Mouse (Mus musculus) T-cell, adult 66 days (primary cell): ENCODE data around the gene Ndufs2. TPM values are rescaled to one million over a fixed set of nuclear protein-coding genes. Genes with fewer than 3 reads are reported as not detected.

Experiments
- total RNA-seq, 2 experiments: library from RNA; stranded (reverse); gene quantifications; 3 replicates in 1 of 2; 4 replicates in 1 of 2; pipeline ENCODE4 v1.2.4; 2023

Gene Ndufs2
- 100 to 1,000 TPM; 121 to 130 TPM for total RNA-seq

DNA sequence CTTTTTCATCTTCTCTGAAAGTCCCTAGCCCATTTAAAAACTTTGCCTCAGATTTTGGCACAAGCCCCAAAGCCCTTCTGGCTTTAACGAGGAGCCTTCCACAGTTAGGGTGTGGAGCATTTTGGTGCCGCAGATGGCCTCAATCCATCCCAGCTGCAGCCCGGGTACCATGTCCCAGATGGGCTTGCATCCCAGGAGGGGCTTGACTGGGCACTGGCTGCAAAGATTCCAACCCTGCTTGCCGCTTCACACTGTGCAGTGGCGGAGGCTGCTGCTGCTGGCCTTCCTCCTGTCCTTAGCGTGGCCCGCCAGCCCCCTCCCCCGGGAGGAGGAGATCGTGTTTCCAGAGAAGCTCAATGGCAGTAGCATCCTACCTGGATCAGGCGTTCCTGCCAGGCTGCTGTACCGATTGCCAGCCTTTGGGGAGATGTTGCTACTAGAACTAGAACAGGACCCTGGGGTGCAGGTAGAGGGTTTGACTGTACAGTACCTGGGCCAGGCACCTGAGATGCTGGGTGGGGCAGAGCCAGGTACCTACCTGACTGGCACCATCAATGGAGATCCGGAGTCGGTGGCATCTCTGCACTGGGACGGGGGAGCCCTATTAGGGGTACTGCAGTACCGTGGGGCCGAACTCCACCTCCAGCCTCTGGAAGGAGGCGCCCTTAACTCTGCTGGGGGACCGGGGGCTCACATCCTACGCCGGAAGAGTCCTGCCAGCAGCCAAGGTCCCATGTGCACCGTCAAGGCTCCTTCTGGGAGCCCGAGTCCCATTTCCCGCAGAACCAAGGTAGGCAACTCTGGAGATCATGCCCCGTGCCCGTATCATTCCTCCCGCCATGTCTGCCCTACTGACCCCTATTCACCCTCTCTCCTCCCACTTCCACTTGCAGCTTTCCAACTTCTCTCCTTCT, at the start of gene Ndufs2:
Gene Ndufs2, minus strand, starts transcription at position 709 of the 914 bp plus-strand sequence.

DNA sequence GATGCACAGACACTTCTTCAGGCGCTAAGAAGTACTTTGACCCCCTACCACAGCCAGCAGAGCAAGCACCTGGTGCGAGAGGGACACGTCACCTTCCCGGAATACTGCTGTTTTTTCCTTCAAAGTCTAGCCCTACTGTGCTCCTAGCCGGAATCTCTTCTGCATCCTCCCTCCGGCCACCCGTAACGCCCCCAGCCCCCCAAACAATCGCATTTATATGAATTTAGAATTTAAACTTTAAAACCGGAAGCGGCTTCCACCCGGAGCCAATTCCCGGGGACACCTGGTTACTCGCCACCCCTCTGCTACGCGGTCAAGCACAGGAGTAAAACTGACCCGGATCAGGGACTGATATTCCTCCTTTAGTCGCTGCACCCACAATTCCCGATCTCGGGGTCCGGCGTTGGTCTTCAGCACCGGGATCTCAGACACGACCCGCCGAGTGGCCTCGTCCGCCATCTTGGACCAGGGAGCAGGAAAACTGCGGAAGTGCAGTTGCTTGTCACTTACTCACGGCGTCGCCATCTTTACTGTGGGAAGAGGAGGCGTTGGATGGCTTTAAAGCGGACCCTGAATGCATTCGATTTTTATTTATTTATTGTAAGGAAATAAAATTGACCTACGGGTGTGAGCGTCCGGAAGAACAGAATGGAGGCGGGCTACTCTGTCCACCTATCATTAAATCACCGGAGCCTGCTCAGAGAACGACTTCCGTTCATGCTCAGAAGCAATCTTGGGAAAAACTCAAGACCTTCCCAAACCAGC, 43.3 kb upstream of the Ndufs2 start, which contains the start of gene Ufc1:
Gene Ufc1, minus strand, starts transcription at position 727 of the 765 bp plus-strand sequence.

DNA sequence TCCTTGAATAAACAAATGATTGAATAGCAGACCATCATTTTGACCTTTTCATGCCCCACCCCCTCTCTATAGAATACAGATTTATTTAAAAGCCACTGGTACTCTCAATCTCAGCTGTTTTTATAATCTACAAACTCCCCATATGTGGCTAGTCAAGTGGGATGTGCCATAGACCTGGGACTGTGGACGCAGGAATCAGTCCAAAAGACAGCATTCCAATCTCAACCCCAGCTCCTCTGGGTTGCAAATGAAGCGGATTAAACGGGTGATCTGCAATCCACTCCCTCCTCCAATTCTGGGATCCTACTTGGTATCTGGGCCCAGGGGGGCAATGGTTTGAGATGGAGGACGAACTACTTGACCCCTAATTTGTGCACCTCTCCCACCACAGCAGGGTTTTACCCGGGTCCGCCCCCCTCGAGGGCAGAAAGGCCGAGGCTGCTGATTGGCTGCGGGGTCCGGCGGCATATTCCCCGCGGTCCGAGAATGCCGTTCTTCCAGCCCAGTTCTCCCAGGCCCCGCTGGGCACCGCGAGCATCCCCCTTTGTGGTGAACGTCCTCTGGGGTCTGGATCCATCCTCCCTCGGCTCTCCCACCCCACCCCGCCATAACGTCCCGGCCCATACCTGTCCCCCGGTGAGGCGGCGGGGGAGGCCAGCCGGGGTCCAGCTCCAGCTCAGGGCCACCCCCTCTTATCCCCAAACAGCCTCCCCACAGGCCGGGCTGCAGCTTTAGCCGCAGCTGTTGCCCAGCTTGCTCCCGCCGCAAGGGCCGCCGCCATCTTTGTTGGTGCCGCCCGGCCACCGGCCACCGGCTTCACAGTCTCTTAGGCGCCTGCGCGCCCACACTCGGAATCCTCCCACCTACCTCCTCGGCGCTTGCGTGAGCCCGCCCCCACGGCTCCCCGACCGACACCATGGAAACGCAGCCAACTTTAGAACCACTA, 36.2 kb upstream of the Ndufs2 start, which contains the start of gene Usp21:
Gene Usp21, minus strand, starts transcription at position 856 of the 946 bp plus-strand sequence.

DNA sequence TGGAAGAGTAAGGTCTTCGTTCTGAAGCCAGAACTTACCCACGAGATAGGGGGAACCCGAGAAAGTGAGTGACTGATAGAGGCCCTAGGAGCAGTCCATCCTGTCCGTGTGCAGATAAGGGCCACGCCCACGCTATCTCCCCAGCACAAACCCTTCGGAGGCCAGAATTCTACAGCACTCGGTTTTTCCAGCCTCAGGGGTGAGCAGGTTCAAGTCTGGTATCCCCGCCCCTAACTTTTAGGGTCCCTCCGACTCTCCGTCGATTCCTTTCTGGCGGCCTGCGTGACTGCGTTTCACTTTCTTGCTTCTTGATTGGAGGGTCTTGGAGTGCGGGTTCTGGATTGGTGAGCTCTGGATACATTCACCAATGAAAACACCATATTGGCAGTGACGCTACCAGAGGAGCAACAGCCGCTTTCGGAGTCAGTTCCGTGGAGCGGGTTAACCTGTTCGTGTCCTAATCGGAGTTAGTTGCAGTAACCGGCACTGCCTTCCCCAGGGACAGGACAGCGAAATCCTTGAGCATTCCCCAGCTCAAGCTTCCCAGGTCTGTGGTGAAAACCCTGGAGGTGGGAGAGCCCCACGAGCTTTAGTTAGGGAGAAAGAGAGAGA, 29.8 kb upstream of the Ndufs2 start, which contains the start of gene Ppox:
Gene Ppox, minus strand, starts transcription at position 271 of the 612 bp plus-strand sequence.

DNA sequence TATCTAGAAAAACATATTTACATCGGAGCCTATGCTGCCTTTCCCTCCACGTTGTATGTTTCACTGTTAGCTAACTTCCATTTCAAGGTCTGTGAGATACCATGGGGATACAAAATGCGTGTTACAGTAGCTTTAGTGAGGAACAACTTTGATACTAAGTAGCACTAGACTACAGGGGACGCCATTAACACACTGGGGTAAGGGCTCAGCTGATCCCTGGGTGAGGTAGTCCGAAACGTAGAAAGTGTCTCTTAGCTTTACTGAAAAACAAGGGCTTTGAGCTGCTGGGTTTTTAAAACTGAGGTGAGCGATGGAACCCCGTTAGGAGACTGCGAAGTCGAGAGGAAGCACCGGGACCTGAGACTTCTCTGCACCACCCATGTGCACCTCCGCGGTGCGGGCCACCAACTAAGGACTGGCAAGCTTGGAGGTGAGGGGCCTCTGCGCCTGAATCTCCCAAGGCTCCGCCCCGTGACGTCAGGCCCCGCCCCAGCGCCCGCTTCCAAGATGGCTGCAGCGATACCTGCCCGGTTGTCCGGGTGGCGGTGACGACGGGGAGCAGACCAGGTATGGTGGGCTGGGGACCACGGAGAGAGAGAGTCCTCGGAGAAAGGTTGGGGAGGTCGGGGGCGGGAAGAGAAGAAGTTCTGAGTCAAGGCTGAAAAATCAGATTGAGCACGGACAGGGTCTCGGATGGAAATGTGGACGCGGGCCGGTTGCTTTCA, 18.8 kb upstream of the Ndufs2 start, which contains the start of gene B4galt3:
Gene B4galt3, plus strand, starts transcription at position 481 of the 725 bp plus-strand sequence.

DNA sequence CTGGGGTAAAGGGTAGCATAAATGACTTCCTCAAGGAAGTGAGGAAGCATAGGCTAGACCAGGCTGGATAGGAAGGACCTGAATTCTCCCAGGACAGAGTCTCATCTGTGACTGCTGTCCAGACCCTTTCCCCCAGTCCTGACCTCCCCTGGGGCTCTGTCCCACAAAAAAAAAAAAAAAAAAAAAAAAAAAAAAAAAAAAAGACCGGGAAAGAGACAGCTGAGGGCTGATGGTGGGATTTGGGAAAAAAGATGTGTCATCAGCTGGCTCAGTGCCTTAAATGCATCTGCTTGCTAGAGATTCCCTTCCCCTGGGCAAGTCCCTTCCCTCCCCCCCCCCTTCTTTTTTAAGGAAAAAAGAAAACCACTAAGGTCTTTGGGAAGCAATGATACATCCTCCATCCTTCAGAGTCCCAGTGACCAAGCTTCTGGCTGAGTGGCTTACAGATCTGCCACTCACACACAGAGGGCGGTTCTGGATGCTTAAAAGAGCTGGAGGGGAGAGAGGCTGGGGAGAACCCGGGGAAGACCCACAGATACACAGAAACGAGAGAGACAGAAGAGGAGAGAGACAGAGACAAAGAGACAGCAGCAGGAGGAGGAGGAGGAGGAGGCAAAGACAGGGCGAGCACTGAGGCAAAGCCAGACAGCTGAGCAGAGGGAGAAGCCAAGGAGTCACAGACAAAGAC, 1.1 kb downstream of the Ndufs2 start, which contains the start of gene Adamts4:
Gene Adamts4, plus strand, starts transcription at position 509 of the 688 bp plus-strand sequence.

DNA sequence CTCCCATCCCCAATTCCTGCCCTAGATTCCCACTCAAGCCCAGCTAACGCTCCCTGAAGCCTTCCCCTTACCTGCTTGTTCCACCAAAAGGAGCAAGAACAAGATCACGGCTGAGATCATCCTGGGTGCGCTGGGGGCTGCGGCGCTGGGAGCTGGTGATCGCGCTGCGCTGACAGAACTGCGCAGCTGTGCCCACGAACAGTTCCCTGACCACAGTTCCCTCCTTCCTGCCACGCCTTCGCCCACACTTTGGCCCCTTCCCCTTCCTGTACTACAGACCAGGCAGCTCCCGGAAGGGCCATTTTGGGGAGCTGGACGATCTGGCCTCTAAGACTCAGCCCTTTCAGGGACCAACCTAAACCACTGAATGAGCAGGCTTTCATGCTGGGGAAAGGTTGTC, 17.1 kb downstream of the Ndufs2 start, which contains the start of gene Fcer1g:
Gene Fcer1g, minus strand, starts transcription at position 240 of the 400 bp plus-strand sequence.

DNA sequence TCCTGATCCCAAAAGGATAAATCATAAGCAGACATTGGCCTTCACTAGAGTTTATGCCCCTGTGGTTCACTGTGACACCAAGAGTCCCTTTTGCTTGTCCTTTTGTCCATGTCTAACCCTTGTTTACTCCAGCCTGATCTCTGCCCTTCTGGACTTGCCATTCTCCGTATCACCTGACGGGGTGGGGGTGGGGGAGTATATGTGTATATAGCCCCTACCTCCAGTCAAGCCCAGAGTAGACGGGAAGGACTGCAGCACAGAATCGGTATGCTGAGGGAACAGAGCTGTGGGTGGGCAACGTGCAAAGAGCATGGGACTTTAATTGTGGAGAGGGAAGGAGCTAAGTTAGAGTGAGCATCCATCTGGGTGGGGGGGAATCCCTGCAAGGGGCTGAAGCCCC, 26.3 kb downstream of the Ndufs2 start, which contains the start of gene Apoa2:
Gene Apoa2, plus strand, starts transcription at position 198 of the 400 bp plus-strand sequence.

DNA sequence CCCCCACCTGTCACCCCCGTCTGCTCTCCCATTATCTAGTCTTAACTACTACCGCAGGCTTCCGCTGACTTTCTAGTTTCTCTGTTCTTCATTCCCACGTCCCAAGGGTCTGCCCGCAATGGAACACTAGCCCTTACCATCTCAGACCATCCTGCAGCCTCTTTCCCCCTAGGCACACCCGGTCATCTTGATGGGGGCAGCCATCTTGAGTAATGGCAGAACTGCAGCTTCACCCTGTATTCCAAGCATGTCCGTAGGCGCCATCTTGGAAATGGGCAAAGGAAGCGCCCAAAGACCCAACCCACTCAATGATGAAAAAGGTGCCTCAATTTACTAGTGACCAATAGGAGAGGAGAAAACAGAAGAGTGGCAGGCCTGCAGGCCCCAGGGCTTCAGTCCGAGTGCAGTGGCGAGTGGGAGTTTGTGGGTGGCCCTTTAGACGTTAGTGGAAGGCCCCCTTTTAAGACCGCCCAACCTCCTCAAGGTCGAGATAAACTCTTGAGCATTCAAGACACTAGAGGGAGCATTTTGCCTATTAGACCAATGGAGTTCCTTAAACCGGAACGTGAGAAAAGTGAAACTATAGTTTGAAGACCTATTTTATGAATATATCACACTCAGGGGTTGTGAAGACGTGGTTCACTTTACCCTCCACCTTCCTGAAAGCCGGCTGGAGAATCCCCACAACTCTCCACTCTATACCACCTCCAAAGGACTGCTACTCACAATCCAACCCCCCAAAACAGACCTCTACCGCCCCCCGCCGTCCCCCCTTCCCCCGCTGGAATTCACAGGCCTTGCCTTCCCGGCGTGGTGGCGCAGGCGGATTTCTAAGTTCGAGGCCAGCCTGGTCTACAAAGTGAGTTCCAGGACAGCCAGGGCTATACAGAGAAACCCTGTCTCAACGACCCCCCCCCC, 28.7 kb downstream of the Ndufs2 start, which contains the start of gene Tomm40l:
Gene Tomm40l, minus strand, starts transcription at position 277 of the 918 bp plus-strand sequence.

DNA sequence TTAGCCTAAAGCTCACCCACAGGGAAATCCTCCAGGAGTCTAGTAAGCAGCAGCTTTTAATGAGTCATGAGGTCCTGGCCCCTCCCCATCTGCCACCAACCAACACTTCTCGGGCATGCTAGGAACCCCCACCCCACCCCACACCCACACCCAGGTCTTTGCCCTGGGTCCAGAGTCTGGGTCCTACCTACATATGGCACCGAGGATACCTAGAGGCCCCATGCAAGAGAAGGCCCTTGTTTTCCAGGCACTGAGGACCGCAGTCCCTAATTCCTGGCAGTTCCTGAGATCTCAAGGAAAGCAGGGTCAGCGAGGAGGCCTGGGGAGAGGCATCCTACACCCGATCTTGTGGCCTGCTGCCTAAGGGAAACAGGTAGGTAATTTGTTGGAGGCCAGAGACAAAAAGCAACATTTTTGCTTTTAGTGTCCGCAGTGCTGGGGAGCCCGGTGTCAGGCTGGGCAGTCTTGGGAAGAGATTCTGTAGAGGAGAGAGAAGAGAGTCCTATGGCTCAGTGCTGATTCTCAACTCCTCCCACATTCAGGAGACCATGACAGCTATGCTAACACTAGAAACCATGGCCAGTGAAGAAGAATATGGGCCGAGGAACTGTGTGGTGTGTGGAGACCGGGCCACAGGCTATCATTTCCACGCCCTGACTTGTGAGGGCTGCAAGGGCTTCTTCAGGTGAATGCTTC, 37.2 kb downstream of the Ndufs2 start, which contains the start of gene Nr1i3:
Gene Nr1i3, plus strand, starts transcription at position 170 of the 696 bp plus-strand sequence.

DNA sequence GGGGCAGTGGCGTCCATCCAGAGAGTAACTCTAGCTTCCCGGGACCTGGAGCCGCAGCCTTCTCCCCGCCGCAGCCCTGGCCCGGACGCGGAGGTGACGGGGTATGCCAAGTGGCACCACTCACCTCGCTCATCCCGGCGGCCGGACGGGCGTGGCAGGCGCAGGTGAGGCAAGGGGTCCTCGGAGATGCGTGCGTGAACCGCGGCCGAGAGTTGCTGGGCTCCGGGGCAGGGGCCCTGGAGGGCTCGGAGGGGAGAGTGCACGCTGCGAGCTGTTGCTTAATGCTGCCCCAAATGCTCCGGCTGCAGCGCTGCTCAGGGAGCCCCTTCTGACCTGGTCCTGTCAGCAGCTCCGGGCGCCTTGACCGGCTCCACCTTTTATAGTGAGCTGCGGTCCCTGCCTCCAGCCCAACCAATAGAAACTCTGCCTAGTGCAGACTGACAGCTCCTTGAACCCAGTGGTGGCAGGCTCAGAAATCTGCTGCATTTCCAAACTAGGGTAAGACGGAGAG, 55.2 kb downstream of the Ndufs2 start, which contains the start of gene Pcp4l1:
Gene Pcp4l1, minus strand, starts transcription at position 382 of the 511 bp plus-strand sequence.

Other genes with a start within 250 kb of the Ndufs2 start
- gene Fcgr4, start 232.5 kb downstream of the Ndufs2 start, total RNA-seq = under 1 TPM in 1 of 2 experiments, not detected in 1; 0.44 TPM
- gene Fcgr3, start 186.5 kb downstream of the Ndufs2 start, total RNA-seq = 1 to 10 TPM; 1.6 to 2.6 TPM
- gene Cfap126, start 137.5 kb downstream of the Ndufs2 start, total RNA-seq = not detected
- gene Sdhc, start 100.8 kb downstream of the Ndufs2 start, total RNA-seq = 100 to 1,000 TPM; 106 to 111 TPM
- not detected for gene Mpz, start 100.7 kb downstream of the Ndufs2 start, total RNA-seq
- not detected for gene Pcp4l1, start 55.1 kb downstream of the Ndufs2 start, total RNA-seq
- gene Nr1i3, start 37.4 kb downstream of the Ndufs2 start, total RNA-seq = not detected
- 10 to 100 TPM; 25.7 to 28.9 TPM for gene Tomm40l, start 28.9 kb downstream of the Ndufs2 start, total RNA-seq
- not detected for gene Apoa2, start 26.3 kb downstream of the Ndufs2 start, total RNA-seq
- 1 to 10 TPM; 7.7 to 8.1 TPM for gene Fcer1g, start 17.0 kb downstream of the Ndufs2 start, total RNA-seq
- gene Adamts4, start 967 bp downstream of the Ndufs2 start, total RNA-seq = under 1 TPM in 1 of 2 experiments, not detected in 1; 0.12 TPM
- 10 to 100 TPM; 79.2 to 92.2 TPM for gene B4galt3, start 18.9 kb upstream of the Ndufs2 start, total RNA-seq
- 10 to 100 TPM; 51.6 to 65.3 TPM for gene Ppox, start 29.8 kb upstream of the Ndufs2 start, total RNA-seq
- 10 to 100 TPM; 53.0 to 56.2 TPM for gene Usp21, start 36.6 kb upstream of the Ndufs2 start, total RNA-seq
- 10 to 100 TPM; 48.0 to 48.5 TPM for gene Ufc1, start 43.6 kb upstream of the Ndufs2 start, total RNA-seq
- gene Dedd, start 77.8 kb upstream of the Ndufs2 start, total RNA-seq = 10 to 100 TPM; 32.7 to 39.0 TPM
- 10 to 100 TPM; 23.7 to 25.1 TPM for gene Nit1, start 94.3 kb upstream of the Ndufs2 start, total RNA-seq
- gene Pfdn2, start 94.3 kb upstream of the Ndufs2 start, total RNA-seq = 10 to 100 TPM; 66.7 to 68.1 TPM
- under 1 TPM; 0.36 to 0.47 TPM for gene Klhdc9, start 109.4 kb upstream of the Ndufs2 start, total RNA-seq
- gene Nectin4, start 118.7 kb upstream of the Ndufs2 start, total RNA-seq = not detected
- 100 to 1,000 TPM; 224 to 247 TPM for gene Arhgap30, start 137.6 kb upstream of the Ndufs2 start, total RNA-seq
- 100 to 1,000 TPM in 1 of 2 experiments, 10 to 100 TPM in 1; 99.1 to 103 TPM for gene Usf1, start 159.9 kb upstream of the Ndufs2 start, total RNA-seq
- gene Tstd1, start 167.5 kb upstream of the Ndufs2 start, total RNA-seq = 1 to 10 TPM; 6.0 to 8.0 TPM
- gene F11r, start 186.1 kb upstream of the Ndufs2 start, total RNA-seq = under 1 TPM in 1 of 2 experiments, not detected in 1; 0.92 TPM